Mouse (Mus musculus) erythroblast, adult 5-6 weeks (primary cell): Measurements from ENCODE around the gene Vash2. TPM values are rescaled to one million over a fixed set of nuclear protein-coding genes. Genes with fewer than 3 reads are reported as not detected.
"Not testable (repeated sequence)": the region's sequence is repeated elsewhere in the genome, so short reads cannot be mapped to it uniquely, and the experiment has no call there.

ENCODE experiments used
- ATAC-seq: replicated peaks from 2 replicates; pipeline ENCODE4 v1.8.0; 2016; ENCODE audit warnings: moderate number of reproducible peaks, mild to moderate bottlenecking, moderate TSS enrichment, inconsistent platforms; ENCODE audit not compliant: poor library complexity, low FRiP score, severe bottlenecking
- total RNA-seq, 2 experiments: library from RNA; stranded (forward) in 1 of 2; stranded (reverse) in 1 of 2; fragments of 150-400 nt in 1 of 2; fragments of 200-764, 138-1000 nt in 1 of 2; gene quantifications; 2 replicates each; pipeline versions ENCODE4 v1.2.3 to v1.2.4; 2015 to 2017; ENCODE audit warnings: low replicate concordance in 2 of 2

Vash2 gene
- total RNA-seq, 2 experiments from 2014 or later, result not detected

DNA sequence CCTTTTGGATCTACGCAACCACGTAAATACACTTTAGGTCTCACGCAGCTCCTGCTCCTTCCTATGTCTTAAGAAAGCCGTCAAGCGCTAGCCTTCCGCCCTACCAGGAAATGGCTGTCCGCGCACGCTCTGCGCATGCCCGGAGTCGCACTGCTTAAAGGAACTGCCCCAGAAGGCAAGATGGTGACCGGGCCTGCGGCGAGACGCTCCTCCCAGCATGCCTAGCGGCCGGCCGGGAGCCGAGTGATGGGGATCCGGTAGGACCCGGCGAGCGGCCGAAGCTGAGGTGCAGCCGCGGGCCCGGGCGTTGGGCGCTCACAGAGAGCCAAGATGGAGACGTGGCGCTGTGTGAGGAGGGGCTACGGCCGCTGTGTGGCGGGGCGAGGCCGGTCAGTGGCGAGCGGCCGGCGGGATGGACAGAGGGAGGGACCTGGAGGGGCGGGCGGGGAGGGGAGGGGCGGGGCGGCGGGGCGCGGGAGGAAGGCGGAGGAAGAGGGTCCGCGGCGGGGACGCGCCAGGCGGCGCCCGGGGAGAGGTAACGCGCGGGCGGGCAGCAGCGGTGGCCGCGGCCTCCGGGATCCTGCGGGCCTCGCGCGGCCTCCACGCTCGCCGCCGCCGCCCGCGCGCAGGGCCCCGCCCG is 50.6 kb downstream of the Vash2 start:
- ATAC-seq, result peak; percentile 96

DNA sequence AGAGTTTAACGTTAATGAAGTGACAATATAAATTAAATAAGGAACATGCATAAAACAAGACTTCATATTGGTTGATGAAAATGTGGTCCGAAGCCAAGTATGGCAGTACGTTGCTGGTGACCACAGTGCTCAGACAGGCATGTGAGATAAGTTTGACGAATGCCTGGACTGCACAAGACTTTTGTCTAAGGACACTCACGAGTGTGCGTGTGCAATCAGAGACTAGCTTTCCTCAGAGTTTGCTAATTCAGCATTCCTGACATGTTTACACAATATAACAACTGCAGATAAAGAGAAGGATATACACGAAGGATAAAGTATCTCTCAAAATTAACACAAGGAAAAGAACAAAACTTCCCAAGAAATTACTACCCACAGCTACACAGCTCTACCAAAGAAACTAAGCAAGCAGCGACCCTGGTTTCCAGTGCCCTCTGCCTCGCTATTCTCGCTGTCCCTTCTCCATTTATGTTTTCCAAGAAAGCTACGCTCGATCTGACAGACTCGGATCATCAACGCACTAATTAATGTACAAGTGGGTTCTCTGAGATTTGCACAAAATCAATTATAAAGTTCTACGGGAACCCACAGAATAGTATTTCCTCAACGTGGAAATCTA is 51.2 kb downstream of the Vash2 start:
- ATAC-seq, result peak; percentile 49

- no peak for ATAC-seq
Measured at GRCm38 (mm10) chr1:190927311-190927710, 51.8 kb downstream of the Vash2 start.

- ATAC-seq, result not testable (repeated sequence)
Measured at GRCm38 (mm10) chr1:190924812-190925211, 54.3 kb downstream of the Vash2 start, which contains the start of gene Angel2. Gene Angel2, plus strand, starts transcription at chr1:190925112.

GRCm38 (mm10) chr1:190919725-190920469 is 59.2 kb downstream of the Vash2 start:
- ATAC-seq, result no peak

GRCm38 (mm10) chr1:190918938-190919337 is 60.2 kb downstream of the Vash2 start:
- ATAC-seq, result no peak

GRCm38 (mm10) chr1:190912623-190913022 is 66.5 kb downstream of the Vash2 start:
- no peak for ATAC-seq

GRCm38 (mm10) chr1:190911415-190912123 is 67.5 kb downstream of the Vash2 start, which contains the start of gene Rps6kc1:
Gene Rps6kc1, minus strand, starts transcription at chr1:190911770.
- peak; percentile 79 for ATAC-seq

- no peak for ATAC-seq
Measured at GRCm38 (mm10) chr1:190910836-190911235, 68.3 kb downstream of the Vash2 start.

- no peak for ATAC-seq
Measured at GRCm38 (mm10) chr1:190904714-190905113, 74.4 kb downstream of the Vash2 start.

- ATAC-seq, result no peak
Measured at GRCm38 (mm10) chr1:190904136-190904535, 75.0 kb downstream of the Vash2 start.

GRCm38 (mm10) chr1:190901082-190901481 is 78.0 kb downstream of the Vash2 start:
- ATAC-seq, result no peak

DNA sequence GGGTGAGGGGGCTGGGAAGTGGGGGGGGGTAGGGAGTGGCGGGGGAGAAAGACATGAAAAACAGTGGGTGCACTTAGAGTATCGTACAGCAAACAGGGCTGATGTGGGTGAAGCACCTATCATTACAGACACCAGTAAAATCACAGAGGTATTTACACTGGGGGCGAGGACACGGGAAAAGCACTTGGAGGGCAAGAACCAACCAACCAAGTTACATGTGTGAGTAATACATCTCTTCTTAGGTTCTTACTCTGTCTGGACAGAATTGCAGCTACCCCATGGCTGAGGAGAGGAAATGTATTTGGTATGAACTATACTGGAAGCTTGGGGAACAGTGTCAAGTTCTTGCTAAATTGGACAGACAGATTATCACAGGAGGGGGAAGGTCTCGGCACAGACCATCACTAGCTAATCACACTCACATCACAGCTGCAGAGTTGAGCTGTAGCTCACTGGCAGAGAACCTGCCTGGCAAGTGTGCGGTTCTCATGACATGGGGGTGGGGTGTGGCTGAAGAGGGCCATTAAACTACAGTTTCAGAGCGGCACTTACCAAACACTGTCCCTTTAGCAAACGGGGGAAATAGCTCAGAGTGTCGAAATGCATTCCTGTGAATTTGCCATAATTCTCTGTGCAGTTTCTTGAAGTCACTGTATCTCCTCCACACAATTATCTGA is 80.1 kb downstream of the Vash2 start:
- ATAC-seq, result no peak

GRCm38 (mm10) chr1:190898186-190898585 is 80.9 kb downstream of the Vash2 start:
- no peak for ATAC-seq

Other genes starting within 250 kb of the Vash2 start
- gene Rps6kc1, start 67.5 kb downstream of the Vash2 start, total RNA-seq (2015; ENCODE audit: low replicate concordance), result 0.19 and 4.0 TPM in 2 replicates
- 4.2 and 4.6 TPM in 2 replicates for gene Rps6kc1, start 67.5 kb downstream of the Vash2 start, total RNA-seq (2017; ENCODE audit: low replicate concordance)
- gene Angel2, start 54.2 kb downstream of the Vash2 start, total RNA-seq (2015; ENCODE audit: low replicate concordance), result 4.2 and 12.1 TPM in 2 replicates
- gene Angel2, start 54.2 kb downstream of the Vash2 start, total RNA-seq (2017; ENCODE audit: low replicate concordance), result 8.9 and 12.6 TPM in 2 replicates
- gene Flvcr1, start 46.9 kb upstream of the Vash2 start, total RNA-seq (2015; ENCODE audit: low replicate concordance), result 9.4 and 13.6 TPM in 2 replicates
- 5.3 and 7.8 TPM in 2 replicates for gene Flvcr1, start 46.9 kb upstream of the Vash2 start, total RNA-seq (2017; ENCODE audit: low replicate concordance)
- not detected in 2 replicates for gene Spata45, start 57.3 kb upstream of the Vash2 start, total RNA-seq (2015; ENCODE audit: low replicate concordance)
- not detected in 2 replicates for gene Spata45, start 57.3 kb upstream of the Vash2 start, total RNA-seq (2017; ENCODE audit: low replicate concordance)
- gene Tatdn3, start 83.6 kb upstream of the Vash2 start, total RNA-seq (2015; ENCODE audit: low replicate concordance), result 5.6 and 8.5 TPM in 2 replicates
- 1.3 TPM in 1 of 2 replicates, not detected in the other for gene Tatdn3, start 83.6 kb upstream of the Vash2 start, total RNA-seq (2017; ENCODE audit: low replicate concordance)
- 2.1 and 6.7 TPM in 2 replicates for gene Nsl1, start 83.7 kb upstream of the Vash2 start, total RNA-seq (2015; ENCODE audit: low replicate concordance)
- gene Nsl1, start 83.7 kb upstream of the Vash2 start, total RNA-seq (2017; ENCODE audit: low replicate concordance), result 3.8 and 7.5 TPM in 2 replicates
- 2.1 TPM in 1 of 2 replicates, not detected in the other for gene Batf3, start 118.6 kb upstream of the Vash2 start, total RNA-seq (2015; ENCODE audit: low replicate concordance)
- 0.70 TPM in 1 of 2 replicates, not detected in the other for gene Batf3, start 118.6 kb upstream of the Vash2 start, total RNA-seq (2017; ENCODE audit: low replicate concordance)
- not detected in 2 replicates for gene Fam71a, start 185.5 kb upstream of the Vash2 start, total RNA-seq (2015; ENCODE audit: low replicate concordance)
- gene Fam71a, start 185.5 kb upstream of the Vash2 start, total RNA-seq (2017; ENCODE audit: low replicate concordance), result not detected in 2 replicates
- 0.42 and 6.0 TPM in 2 replicates for gene Atf3, start 238.7 kb upstream of the Vash2 start, total RNA-seq (2015; ENCODE audit: low replicate concordance)
- gene Atf3, start 238.7 kb upstream of the Vash2 start, total RNA-seq (2017; ENCODE audit: low replicate concordance), result 3.2 and 13.4 TPM in 2 replicates